Mouse (Mus musculus): Measurements from ENCODE around the gene Elovl6. TPM values are rescaled to one million over a fixed set of nuclear protein-coding genes. Genes with fewer than 3 reads are reported as not detected.

The Elovl6 gene
- polyA plus RNA-seq, 1 experiment from 2014 or later, result 46.8 TPM

DNA sequence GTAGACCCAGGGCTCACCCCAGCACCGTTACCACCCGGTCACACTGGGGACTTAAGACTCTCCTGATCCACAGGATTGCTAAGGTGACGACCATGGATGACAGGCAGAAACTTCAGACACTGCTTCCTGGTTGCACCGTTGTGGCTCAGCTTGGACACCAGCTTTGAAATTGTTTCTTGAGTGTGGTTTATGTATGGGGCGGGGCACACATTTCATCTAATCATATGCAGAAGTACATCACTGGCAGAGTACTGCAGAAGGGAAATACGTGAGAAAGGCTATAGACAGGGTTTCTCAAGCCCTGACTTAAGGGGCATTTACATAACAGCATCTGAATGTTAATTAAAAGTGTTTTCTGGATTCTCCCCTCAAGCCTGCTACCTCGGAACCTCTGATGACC is 81.6 kb downstream of the Elovl6 start:
- DNase-seq (ENCODE audit: low spot score), result no peak
- Histone ChIP-seq H3K9me3 (ENCODE audit: control insufficient read depth, low read length) (no peaks in the 10 kb centered on the region), H3K4me3 (ENCODE audit: low read depth, low read length) (no peak overlapping the region), H3K36me3 (ENCODE audit: control insufficient read depth, insufficient read depth, low read length) (no peaks in the 10 kb centered on the region), H3K4me2 (replicated peaks; ENCODE audit: low read depth, low read length) (no peak overlapping the region), H3K27ac (ENCODE audit: low read depth, low read length) (no peak overlapping the region), H3K4me1 (replicated peaks; ENCODE audit: control insufficient read depth, insufficient read depth, low read length) (no peaks in the 10 kb centered on the region), H3K9ac (ENCODE audit: low read depth, low read length) (no peak overlapping the region), H3K27me3 (ENCODE audit: control insufficient read depth, insufficient read depth, low read length) (no peaks in the 10 kb centered on the region)
- no peak for ATAC-seq (ENCODE audit: low FRiP score)
- WGBS, result 89% methylated on average over 7 of the region's 7 CpGs

DNA sequence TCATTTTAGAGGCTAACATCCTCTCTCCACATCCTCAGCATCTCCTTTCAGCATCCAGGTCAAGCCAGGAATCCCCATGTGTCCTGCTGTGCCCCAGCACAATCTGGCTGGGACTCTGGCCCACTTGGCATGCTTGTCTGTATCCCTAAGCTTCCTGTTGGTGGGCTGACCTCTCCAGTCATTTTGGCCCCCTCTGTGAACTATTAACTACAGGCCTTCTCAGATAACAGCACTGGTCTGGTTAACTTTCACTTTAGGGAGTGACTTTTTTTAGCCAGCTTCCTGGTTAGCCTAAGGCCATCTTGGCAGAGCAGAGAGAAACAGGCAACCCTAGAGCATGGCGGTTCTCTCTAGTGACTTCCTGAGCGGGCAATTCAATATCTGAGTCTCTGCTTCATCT is 82.1 kb downstream of the Elovl6 start:
- Histone ChIP-seq H3K36me3 (ENCODE audit: control insufficient read depth, insufficient read depth, low read length) (no peaks in the 10 kb centered on the region), H3K27me3 (ENCODE audit: control insufficient read depth, insufficient read depth, low read length) (no peaks in the 10 kb centered on the region), H3K27ac (ENCODE audit: low read depth, low read length) (no peak overlapping the region), H3K4me2 (replicated peaks; ENCODE audit: low read depth, low read length) (no peak overlapping the region), H3K4me1 (replicated peaks; ENCODE audit: control insufficient read depth, insufficient read depth, low read length) (no peaks in the 10 kb centered on the region), H3K9ac (ENCODE audit: low read depth, low read length) (no peak overlapping the region), H3K4me3 (ENCODE audit: low read depth, low read length) (no peak overlapping the region), H3K9me3 (ENCODE audit: control insufficient read depth, low read length) (no peaks in the 10 kb centered on the region)
- WGBS, result 88% methylated on average over 2 of the region's 2 CpGs
- DNase-seq (ENCODE audit: low spot score) (no peak), ATAC-seq (ENCODE audit: low FRiP score) (no peak)

DNA sequence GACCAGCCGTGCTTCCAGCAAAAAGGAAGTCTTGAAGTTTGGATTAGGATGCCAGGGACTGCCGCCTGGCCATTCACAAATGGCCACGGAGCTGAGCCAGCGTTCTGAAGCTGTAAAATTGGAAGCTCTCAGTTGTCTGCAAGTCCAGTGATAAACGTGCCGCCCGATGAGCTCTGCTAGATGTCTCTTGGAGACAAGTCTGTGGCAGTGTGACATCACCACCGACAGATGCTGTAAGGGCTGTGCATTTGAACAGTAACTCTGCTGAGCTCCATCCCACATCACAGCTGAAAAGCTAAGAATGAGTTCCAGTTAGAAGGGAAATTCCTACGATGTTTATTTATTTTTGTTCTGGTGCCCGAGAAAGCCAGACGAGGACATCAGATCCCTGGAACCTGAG is 85.3 kb downstream of the Elovl6 start:
- H3K27ac ChIP-seq (ENCODE audit: low read depth, low read length), result no peak overlapping the region
- ATAC-seq (ENCODE audit: low FRiP score), result no peak
- WGBS, result 83% methylated on average over 11 of the region's 11 CpGs

DNA sequence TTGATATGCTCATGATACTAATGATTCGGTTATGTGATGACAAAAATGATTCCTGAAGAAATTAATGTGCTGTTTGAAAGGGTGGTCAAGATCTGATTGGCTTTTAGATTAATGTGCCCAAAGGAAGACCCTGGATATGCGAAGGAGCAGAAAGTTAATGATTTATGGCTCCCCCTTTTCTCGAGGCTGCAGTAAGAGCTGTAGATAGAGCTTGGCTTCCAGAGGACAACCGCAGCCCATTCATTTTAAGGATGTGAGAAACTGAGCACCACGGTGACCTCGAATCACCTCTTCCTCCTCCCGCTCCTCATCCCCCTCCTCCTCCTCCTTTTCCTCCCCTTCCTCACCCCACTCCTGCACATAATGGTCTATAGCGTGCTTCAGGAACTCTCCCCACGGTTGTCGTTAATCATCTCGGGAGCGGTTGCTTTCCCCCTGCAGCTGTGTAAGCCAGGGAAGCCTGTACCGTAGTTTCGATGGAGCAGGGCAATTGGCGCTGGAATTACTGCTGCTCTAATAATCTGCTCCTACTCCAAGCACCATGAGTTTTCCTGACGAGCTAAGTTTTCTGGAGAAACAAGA is 87.1 kb downstream of the Elovl6 start:
- Histone ChIP-seq H3K4me1 (replicated peaks; ENCODE audit: control insufficient read depth, insufficient read depth, low read length) (no peaks in the 10 kb centered on the region), H3K27me3 (ENCODE audit: control insufficient read depth, insufficient read depth, low read length) (no peaks in the 10 kb centered on the region), H3K9me3 (ENCODE audit: control insufficient read depth, low read length) (no peaks in the 10 kb centered on the region), H3K4me3 (ENCODE audit: low read depth, low read length) (no peak overlapping the region), H3K36me3 (ENCODE audit: control insufficient read depth, insufficient read depth, low read length) (no peaks in the 10 kb centered on the region), H3K9ac (ENCODE audit: low read depth, low read length) (no peak overlapping the region), H3K4me2 (replicated peaks; ENCODE audit: low read depth, low read length) (no peak overlapping the region), H3K27ac (ENCODE audit: low read depth, low read length) (no peak overlapping the region)
- DNase-seq (ENCODE audit: low spot score) (no peak), ATAC-seq (ENCODE audit: low FRiP score) (peak; percentile 47; the same call in 1 of the 2 replicates)
- WGBS, result 60% methylated on average over 16 of the region's 16 CpGs

More for the DNA sequence above, 85.3 kb downstream of the Elovl6 start:
- no peak overlapping the region for H3K4me3 ChIP-seq (ENCODE audit: low read depth, low read length)
- no peaks in the 10 kb centered on the region for H3K4me1 ChIP-seq (replicated peaks; ENCODE audit: control insufficient read depth, insufficient read depth, low read length)
- DNase-seq (ENCODE audit: low spot score), result no peak
- no peaks in the 10 kb centered on the region for H3K9me3 ChIP-seq (ENCODE audit: control insufficient read depth, low read length)
- H3K4me2 ChIP-seq (replicated peaks; ENCODE audit: low read depth, low read length), result no peak overlapping the region
- no peaks in the 10 kb centered on the region for H3K27me3 ChIP-seq (ENCODE audit: control insufficient read depth, insufficient read depth, low read length)
- H3K36me3 ChIP-seq (ENCODE audit: control insufficient read depth, insufficient read depth, low read length), result no peaks in the 10 kb centered on the region
- no peak overlapping the region for H3K9ac ChIP-seq (ENCODE audit: low read depth, low read length)

DNA sequence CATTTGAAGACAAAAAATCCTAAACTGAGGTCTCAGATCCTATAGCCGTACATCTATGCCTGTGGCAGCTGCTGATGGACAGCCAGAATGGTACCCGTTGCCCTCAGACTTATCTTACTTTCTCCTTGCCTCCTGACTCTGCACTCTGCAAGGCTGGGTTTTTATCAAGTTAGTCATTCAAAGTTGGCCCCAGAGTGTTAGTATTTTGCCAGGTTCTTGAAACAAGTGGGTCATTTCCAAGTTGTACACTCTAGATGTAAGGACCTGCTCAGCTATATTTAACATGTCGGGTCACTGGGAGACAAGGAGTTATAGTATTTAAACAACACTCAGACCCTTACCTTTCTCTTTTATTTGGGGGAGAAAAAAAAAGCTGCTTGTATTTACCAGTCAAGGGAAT is 88.6 kb downstream of the Elovl6 start:
- Histone ChIP-seq H3K4me3 (ENCODE audit: low read depth, low read length) (no peak overlapping the region), H3K36me3 (ENCODE audit: control insufficient read depth, insufficient read depth, low read length) (no peaks in the 10 kb centered on the region), H3K4me1 (replicated peaks; ENCODE audit: control insufficient read depth, insufficient read depth, low read length) (no peaks in the 10 kb centered on the region), H3K27me3 (ENCODE audit: control insufficient read depth, insufficient read depth, low read length) (no peaks in the 10 kb centered on the region), H3K27ac (ENCODE audit: low read depth, low read length) (no peak overlapping the region), H3K9me3 (ENCODE audit: control insufficient read depth, low read length) (no peaks in the 10 kb centered on the region), H3K4me2 (replicated peaks; ENCODE audit: low read depth, low read length) (no peak overlapping the region), H3K9ac (ENCODE audit: low read depth, low read length) (no peak overlapping the region)
- WGBS, result 96% methylated on average over 3 of the region's 3 CpGs
- ATAC-seq (ENCODE audit: low FRiP score), result no peak
- DNase-seq (ENCODE audit: low spot score), result no peak

DNA sequence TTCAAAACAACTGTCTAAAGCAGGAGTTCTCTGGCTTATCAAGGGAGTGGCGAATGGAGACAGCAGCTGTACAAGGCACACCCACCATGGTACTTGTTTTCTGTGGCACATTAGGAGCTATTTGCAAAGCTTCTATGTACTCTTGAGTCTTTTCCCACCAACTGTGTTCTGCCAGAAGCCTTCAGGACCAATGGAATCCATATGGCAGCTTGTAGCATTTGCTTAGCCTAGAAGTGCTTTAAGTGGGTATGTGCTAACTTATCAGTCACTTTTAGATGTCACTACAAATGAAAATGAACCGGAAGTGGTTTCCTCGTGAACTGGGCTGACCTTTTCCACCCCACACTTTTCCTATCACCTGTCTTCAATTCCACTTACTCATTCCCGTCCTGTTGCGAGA is 89.1 kb downstream of the Elovl6 start:
- 72% methylated on average over 5 of the region's 5 CpGs for WGBS
- H3K9me3 ChIP-seq (ENCODE audit: control insufficient read depth, low read length), result no peaks in the 10 kb centered on the region
- no peaks in the 10 kb centered on the region for H3K27me3 ChIP-seq (ENCODE audit: control insufficient read depth, insufficient read depth, low read length)
- ATAC-seq (ENCODE audit: low FRiP score) (no peak), DNase-seq (ENCODE audit: low spot score) (no peak)
- no peaks in the 10 kb centered on the region for H3K36me3 ChIP-seq (ENCODE audit: control insufficient read depth, insufficient read depth, low read length)
- no peaks in the 10 kb centered on the region for H3K4me1 ChIP-seq (replicated peaks; ENCODE audit: control insufficient read depth, insufficient read depth, low read length)
- no peak overlapping the region for H3K9ac ChIP-seq (ENCODE audit: low read depth, low read length)
- no peak overlapping the region for H3K4me3 ChIP-seq (ENCODE audit: low read depth, low read length)
- H3K27ac ChIP-seq (ENCODE audit: low read depth, low read length), result no peak overlapping the region
- H3K4me2 ChIP-seq (replicated peaks; ENCODE audit: low read depth, low read length), result no peak overlapping the region

DNA sequence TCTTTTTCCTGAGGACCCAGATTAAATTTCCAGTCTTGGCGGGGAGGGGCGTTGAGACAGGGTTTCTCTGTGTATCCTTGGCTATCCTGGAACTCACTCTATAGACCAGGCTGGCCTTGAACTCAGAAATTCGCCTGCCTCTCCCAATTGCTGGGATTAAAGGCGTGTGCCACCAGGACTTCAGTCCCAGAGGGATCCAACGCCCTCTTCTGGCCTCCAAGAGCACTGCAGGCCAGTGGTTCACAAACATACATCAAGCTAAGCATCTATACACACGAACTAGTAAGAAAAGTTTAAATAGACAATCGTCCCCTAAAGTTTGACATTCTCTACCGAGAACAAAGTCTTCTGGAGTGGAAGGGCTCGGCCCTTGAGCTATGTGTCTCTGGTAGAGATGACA is 90.0 kb downstream of the Elovl6 start:
- DNase-seq (ENCODE audit: low spot score) (no peak), ATAC-seq (ENCODE audit: low FRiP score) (no peak)
- Histone ChIP-seq H3K4me3 (ENCODE audit: low read depth, low read length) (no peak overlapping the region), H3K36me3 (ENCODE audit: control insufficient read depth, insufficient read depth, low read length) (no peaks in the 10 kb centered on the region), H3K27me3 (ENCODE audit: control insufficient read depth, insufficient read depth, low read length) (no peaks in the 10 kb centered on the region), H3K4me2 (replicated peaks; ENCODE audit: low read depth, low read length) (no peak overlapping the region), H3K9ac (ENCODE audit: low read depth, low read length) (no peak overlapping the region), H3K27ac (ENCODE audit: low read depth, low read length) (no peak overlapping the region), H3K9me3 (ENCODE audit: control insufficient read depth, low read length) (no peaks in the 10 kb centered on the region), H3K4me1 (replicated peaks; ENCODE audit: control insufficient read depth, insufficient read depth, low read length) (no peaks in the 10 kb centered on the region)
- WGBS, result 73% methylated on average over 9 of the region's 9 CpGs

DNA sequence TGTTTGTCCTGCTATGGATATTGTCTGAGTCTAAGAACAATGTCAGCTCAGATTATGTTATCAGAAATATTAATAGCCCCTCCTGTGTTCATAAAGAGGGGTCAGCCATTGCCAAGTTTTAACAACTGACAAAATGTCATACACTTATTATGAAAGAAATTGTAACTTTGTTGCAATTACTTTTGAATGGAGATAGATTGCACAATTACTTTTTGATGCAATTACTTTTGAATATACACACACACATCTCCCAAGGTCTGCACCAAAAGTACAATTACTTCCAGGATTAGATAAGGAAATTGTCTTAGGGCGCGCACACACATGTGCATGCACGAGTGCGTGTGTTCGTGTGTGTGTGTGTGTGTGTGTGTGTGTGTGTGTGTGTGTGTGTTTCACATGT is 90.5 kb downstream of the Elovl6 start:
- no peaks in the 10 kb centered on the region for H3K4me1 ChIP-seq (replicated peaks; ENCODE audit: control insufficient read depth, insufficient read depth, low read length)
- no peaks in the 10 kb centered on the region for H3K27me3 ChIP-seq (ENCODE audit: control insufficient read depth, insufficient read depth, low read length)
- H3K9ac ChIP-seq (ENCODE audit: low read depth, low read length), result no peak overlapping the region
- no peaks in the 10 kb centered on the region for H3K36me3 ChIP-seq (ENCODE audit: control insufficient read depth, insufficient read depth, low read length)
- H3K4me3 ChIP-seq (ENCODE audit: low read depth, low read length), result no peak overlapping the region
- no peaks in the 10 kb centered on the region for H3K9me3 ChIP-seq (ENCODE audit: control insufficient read depth, low read length)
- no peak overlapping the region for H3K4me2 ChIP-seq (replicated peaks; ENCODE audit: low read depth, low read length)
- no peak overlapping the region for H3K27ac ChIP-seq (ENCODE audit: low read depth, low read length)
- no peak for ATAC-seq (ENCODE audit: low FRiP score)
- no peak for DNase-seq (ENCODE audit: low spot score)
- WGBS, result 100% methylated on average over 5 of the region's 5 CpGs

DNA sequence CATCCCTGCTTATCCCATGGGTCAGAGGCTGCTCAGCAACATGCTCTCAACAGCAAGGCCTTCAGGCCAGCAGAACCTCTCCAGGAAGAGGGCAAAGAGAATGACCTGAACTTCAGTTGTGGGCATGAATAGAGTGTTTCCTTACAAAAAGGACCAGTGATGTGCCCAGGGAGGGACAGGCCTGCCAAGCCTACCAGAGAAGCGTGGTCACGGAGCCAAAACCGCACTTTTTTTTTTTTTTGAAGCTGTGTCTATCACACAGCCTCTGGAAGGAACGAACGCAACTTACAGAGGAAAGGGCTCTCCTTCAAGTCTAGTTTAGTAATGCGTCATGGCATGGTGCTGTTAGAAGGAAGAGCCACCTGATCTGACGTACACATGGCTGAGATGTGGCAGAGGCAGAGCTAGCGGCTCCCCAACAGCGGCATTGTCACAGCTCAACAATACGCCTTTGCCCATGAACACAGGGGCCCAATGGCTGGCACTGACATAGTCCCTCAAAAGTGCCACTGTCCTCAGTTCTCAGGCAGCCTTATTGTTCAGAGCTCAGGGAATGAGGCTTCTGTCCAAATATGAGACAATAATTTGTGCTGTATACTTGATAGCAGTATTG is 92.1 kb downstream of the Elovl6 start:
- Histone ChIP-seq H3K27me3 (ENCODE audit: control insufficient read depth, insufficient read depth, low read length) (no peaks in the 10 kb centered on the region), H3K4me3 (ENCODE audit: low read depth, low read length) (no peak overlapping the region), H3K36me3 (ENCODE audit: control insufficient read depth, insufficient read depth, low read length) (no peaks in the 10 kb centered on the region), H3K4me2 (replicated peaks; ENCODE audit: low read depth, low read length) (no peak overlapping the region), H3K9me3 (ENCODE audit: control insufficient read depth, low read length) (no peaks in the 10 kb centered on the region), H3K4me1 (replicated peaks; ENCODE audit: control insufficient read depth, insufficient read depth, low read length) (no peaks in the 10 kb centered on the region), H3K27ac (ENCODE audit: low read depth, low read length) (no peak overlapping the region), H3K9ac (ENCODE audit: low read depth, low read length) (no peak overlapping the region)
- WGBS, result 94% methylated on average over 10 of the region's 10 CpGs
- DNase-seq (ENCODE audit: low spot score) (no peak), ATAC-seq (ENCODE audit: low FRiP score) (no peak)
